Mouse (Mus musculus): ENCODE data around the gene Naa16.

- TF ChIP-seq CTCF (IDR thresholded peaks at IDR 0.05; ENCODE audit: low read depth, low read length) (peak; percentile 60; the same call in 1 of the 2 replicates), GATA1 (IDR thresholded peaks at IDR 0.05; ENCODE audit: borderline replicate concordance, low read length) (no peak), TAL1 (conservative IDR thresholded peaks at IDR 0.05; ENCODE audit: low read depth, low read length) (no peak), POLR2AphosphoS5 (IDR thresholded peaks at IDR 0.05; ENCODE audit: insufficient replicate concordance, low read depth, low read length) (no peak), GATA2 (IDR thresholded peaks at IDR 0.05; ENCODE audit: borderline replicate concordance, low read depth, low read length) (no peak)
Measured at GRCm38 (mm10) chr14:79394564-79394963, 4.0 kb upstream of the Naa16 start.
